Mouse (Mus musculus): Measurements from ENCODE around the gene Rem1. TPM values are rescaled to one million over a fixed set of nuclear protein-coding genes. Genes with fewer than 3 reads are reported as not detected.

The Rem1 gene
- total RNA-seq, 2 experiments from 2014 or later: 1.1 TPM

DNA sequence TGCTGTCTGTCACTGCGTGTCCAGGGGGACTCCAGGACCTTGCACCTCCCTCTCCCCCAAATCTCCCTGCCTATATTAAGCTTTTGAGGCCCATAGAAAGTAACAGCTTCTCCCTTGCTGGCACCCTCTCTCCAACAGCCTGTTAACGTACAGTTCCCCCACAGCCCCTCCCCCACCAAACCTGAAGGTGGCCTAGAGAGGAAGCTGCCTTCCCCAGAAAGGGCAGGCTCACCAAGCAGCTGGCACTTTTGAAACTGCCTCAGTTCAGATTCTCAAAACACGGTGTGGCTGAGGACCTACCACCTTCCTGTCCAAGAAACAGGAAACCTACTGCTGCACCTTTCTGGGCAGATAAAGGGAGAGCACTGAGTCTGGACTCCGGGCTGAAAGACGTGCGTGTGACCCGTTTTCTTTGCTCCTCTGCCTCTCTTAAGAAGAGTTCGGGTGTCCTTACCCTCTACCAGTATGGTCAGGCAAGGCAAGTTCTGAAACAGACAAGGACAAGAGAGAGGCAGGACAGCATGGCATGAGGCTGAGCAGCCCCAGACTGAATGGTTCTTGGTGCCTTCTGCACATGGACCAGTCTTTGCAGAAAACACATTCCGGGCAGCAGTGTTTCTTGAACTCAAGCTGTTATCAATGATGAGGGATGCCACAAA is 44.4 kb downstream of the Rem1 start:
- DNase-seq (ENCODE audit: low spot score in 2 of 2): no peak
- intact Hi-C loops (cut with DNase I): loop anchor here (5.0 kb wide), 1 partner anchor 259 kb away; no protein-coding TSS in a partner anchor

- peak; percentile 58 to 77 for DNase-seq (ENCODE audit: low spot score in 2 of 2)
- intact Hi-C loops (cut with DNase I): loop anchor here (5.0 kb wide), 1 partner anchor 259 kb away; no protein-coding TSS in a partner anchor
Observed at GRCm38 (mm10) chr2:152671642-152671999, 44.9 kb downstream of the Rem1 start.

- intact Hi-C loops (cut with DNase I): loop anchor here (5.0 kb wide), 1 partner anchor 260 kb away; no protein-coding TSS in a partner anchor
- DNase-seq (ENCODE audit: low spot score in 2 of 2): no peak
Observed at GRCm38 (mm10) chr2:152672166-152672565, 45.4 kb downstream of the Rem1 start.

- no peak for DNase-seq (ENCODE audit: low spot score in 2 of 2)
- intact Hi-C loops (cut with DNase I): loop anchor here (5.0 kb wide), 1 partner anchor 262 kb away; no protein-coding TSS in a partner anchor
Observed at GRCm38 (mm10) chr2:152674148-152674547, 47.4 kb downstream of the Rem1 start.

DNA sequence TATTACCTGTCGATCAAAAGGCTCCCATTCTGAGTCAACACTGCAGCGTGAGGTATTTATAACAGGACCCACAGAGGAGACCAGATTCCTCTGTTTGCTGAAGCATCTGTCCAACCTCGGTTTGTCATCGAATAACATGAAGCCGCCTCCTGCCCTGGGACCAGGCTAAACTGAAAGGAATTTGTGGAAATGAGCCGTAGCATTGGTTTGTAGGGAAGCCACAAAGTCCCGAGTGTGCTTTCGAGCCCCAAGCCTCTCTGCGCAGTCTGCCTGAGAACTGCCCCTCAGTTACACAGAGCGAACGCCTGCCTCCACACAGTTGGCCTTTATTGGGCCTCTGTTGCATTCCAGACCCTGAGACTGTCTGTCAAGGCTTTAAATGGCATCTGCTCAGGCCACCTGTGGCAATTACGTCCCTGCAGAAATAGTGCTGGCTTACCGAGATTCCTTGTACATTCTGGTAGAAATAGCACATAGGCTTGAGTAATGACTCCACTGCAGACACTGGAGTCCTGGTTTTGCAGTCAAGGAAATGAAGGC is 48.6 kb downstream of the Rem1 start:
- intact Hi-C loops (cut with DNase I): no loop called here
- DNase-seq (ENCODE audit: low spot score in 2 of 2): no peak

GRCm38 (mm10) chr2:152678302-152678701 is 51.6 kb downstream of the Rem1 start:
- intact Hi-C loops (cut with DNase I): loop anchor here (2.0 kb wide), 1 partner anchor 64 kb away; no protein-coding TSS in a partner anchor
- DNase-seq (ENCODE audit: low spot score in 2 of 2): peak; percentile 47 to 69

GRCm38 (mm10) chr2:152678925-152679324 is 52.2 kb downstream of the Rem1 start:
- intact Hi-C loops (cut with DNase I): loop anchor here (2.0 kb wide), 1 partner anchor 64 kb away; no protein-coding TSS in a partner anchor
- no peak for DNase-seq (ENCODE audit: low spot score in 2 of 2)

DNA sequence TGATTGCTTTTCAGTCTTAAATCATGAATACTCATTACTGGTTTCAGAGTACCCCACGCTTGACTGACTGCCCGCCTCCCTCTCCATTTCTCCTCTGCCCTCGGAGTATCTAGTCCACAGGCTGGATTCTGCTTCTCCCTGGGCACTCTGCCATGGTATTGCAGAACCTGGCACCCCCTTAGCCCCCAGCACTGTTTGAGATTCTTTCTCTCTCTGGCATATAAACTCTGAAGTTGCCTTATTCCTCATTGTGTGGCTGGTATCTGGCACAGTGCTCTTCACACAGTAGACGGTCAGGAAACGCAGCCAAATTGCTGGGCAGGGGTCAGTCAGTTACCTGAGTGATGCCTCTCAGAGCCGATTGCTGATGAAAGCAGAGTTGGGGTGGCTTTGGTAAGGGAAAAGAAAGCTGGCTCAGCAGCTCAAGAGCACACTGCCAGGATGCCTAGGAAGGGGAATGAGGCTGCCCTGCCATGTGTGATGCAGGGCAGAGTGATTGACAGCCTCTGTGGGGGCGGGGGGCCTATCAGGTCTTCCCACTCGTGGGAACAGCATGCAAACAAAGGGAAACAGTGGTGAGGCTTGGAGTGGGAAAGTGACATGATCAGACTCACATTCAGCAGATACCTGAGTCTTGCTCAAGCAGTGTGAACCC is 53.1 kb downstream of the Rem1 start:
- no peak for DNase-seq (ENCODE audit: low spot score in 2 of 2)
- intact Hi-C loops (cut with DNase I): loop anchor here (2.0 kb wide), 1 partner anchor 65 kb away; no protein-coding TSS in a partner anchor

GRCm38 (mm10) chr2:152683086-152683485 is 56.3 kb downstream of the Rem1 start:
- intact Hi-C loops (cut with DNase I): no loop called here
- no peak for DNase-seq (ENCODE audit: low spot score in 2 of 2)

Other genes starting within 250 kb of the Rem1 start
- gene Sox12, start 228.9 kb upstream of the Rem1 start, total RNA-seq (2021): 10 to 100 TPM; 14.0 to 15.6 TPM
- 1 to 10 TPM; 9.5 to 9.9 TPM for gene Zcchc3, start 211.9 kb upstream of the Rem1 start, total RNA-seq (2021)
- 1 to 10 TPM; 2.1 to 2.2 TPM for gene 6820408C15Rik, start 211.4 kb upstream of the Rem1 start, total RNA-seq (2021)
- not detected for gene Defb23, start 162.3 kb upstream of the Rem1 start, total RNA-seq (2021)
- gene Defb20, start 149.9 kb upstream of the Rem1 start, total RNA-seq (2021): not detected
- gene Defb22, start 136.8 kb upstream of the Rem1 start, total RNA-seq (2021): not detected
- not detected for gene Defb26, start 115.3 kb upstream of the Rem1 start, total RNA-seq (2021)
- gene Defb28, start 108.7 kb upstream of the Rem1 start, total RNA-seq (2021): not detected
- gene Defb29, start 86.9 kb upstream of the Rem1 start, total RNA-seq (2021): not detected
- gene Gm17416, start 57.6 kb upstream of the Rem1 start, total RNA-seq (2021): not detected
- gene Defb21, start 54.2 kb upstream of the Rem1 start, total RNA-seq (2021): not detected
- gene Defb19, start 46.6 kb upstream of the Rem1 start, total RNA-seq (2021): not detected
- gene Defb45, start 27.6 kb upstream of the Rem1 start, total RNA-seq (2021): not detected
- gene Defb36, start 22.6 kb upstream of the Rem1 start, total RNA-seq (2021): not detected
- gene Defb25, start 3.9 kb upstream of the Rem1 start, total RNA-seq (2021): not detected
- 10 to 100 TPM; 73.1 to 85.4 TPM for gene H13, start 42.5 kb downstream of the Rem1 start, total RNA-seq (2021)
- 10 to 100 TPM; 21.3 to 24.5 TPM for gene Mcts2, start 60.1 kb downstream of the Rem1 start, total RNA-seq (2021)
- 10 to 100 TPM; 19.9 to 30.4 TPM for gene Id1, start 109.3 kb downstream of the Rem1 start, total RNA-seq (2021)
- gene Cox4i2, start 127.2 kb downstream of the Rem1 start, total RNA-seq (2021): 1 to 10 TPM; 1.8 to 2.6 TPM
- gene Bcl2l1, start 204.8 kb downstream of the Rem1 start, total RNA-seq (2021): 100 to 1,000 TPM; 128 to 138 TPM
- 1 to 10 TPM; 1.7 to 2.2 TPM for gene Tpx2, start 221.0 kb downstream of the Rem1 start, total RNA-seq (2021)

Data from left cerebral cortex, postnatal 25 days (tissue).